Mouse (Mus musculus): ENCODE measurements around the gene Ccnd2. TPM values are rescaled to one million over a fixed set of nuclear protein-coding genes. Genes with fewer than 3 reads are reported as not detected.
A peak's percentile ranks its signal among the peaks of the same experiment; 100 is the strongest.

Gene Ccnd2
- polyA plus RNA-seq, 1 experiment from 2014 or later: 364 TPM

- DNase-seq (ENCODE audit: low spot score): no peak
- Histone ChIP-seq H3K9me3 (replicated peaks; ENCODE audit: low read length) (no peaks in the 10 kb centered on the region), H3K36me3 (ENCODE audit: insufficient read depth, low read length) (peaks cover 22% of the 10 kb centered on the region), H3K4me2 (ENCODE audit: low read length) (no peak overlapping the region), H3K27ac (no peak overlapping the region), H3K4me3 (replicated peaks; ENCODE audit: low read depth, low read length) (no peak overlapping the region), H3K9ac (ENCODE audit: low read depth, low read length) (no peak overlapping the region), H3K4me1 (replicated peaks; ENCODE audit: insufficient read depth, low read length) (no peaks in the 10 kb centered on the region), H3K27me3 (ENCODE audit: insufficient read depth, low read length) (no peaks in the 10 kb centered on the region)
- TF ChIP-seq CTCF (IDR thresholded peaks at IDR 0.05; ENCODE audit: low read depth): no peak
- ATAC-seq (replicated peaks; ENCODE audit: low FRiP score, low read depth): no peak
- 63% methylated on average over 3 of the region's 3 CpGs for WGBS
Observed at GRCm38 (mm10) chr6:127132719-127133118, 19.3 kb downstream of the Ccnd2 start.

GRCm38 (mm10) chr6:127131946-127132345 is 20.0 kb downstream of the Ccnd2 start:
- no peak for TF ChIP-seq CTCF (IDR thresholded peaks at IDR 0.05; ENCODE audit: low read depth)
- Histone ChIP-seq H3K9ac (ENCODE audit: low read depth, low read length) (no peak overlapping the region), H3K9me3 (replicated peaks; ENCODE audit: low read length) (no peaks in the 10 kb centered on the region), H3K27me3 (ENCODE audit: insufficient read depth, low read length) (no peaks in the 10 kb centered on the region), H3K4me1 (replicated peaks; ENCODE audit: insufficient read depth, low read length) (no peaks in the 10 kb centered on the region), H3K36me3 (ENCODE audit: insufficient read depth, low read length) (peaks cover 19% of the 10 kb centered on the region; the same call in 1 of the 2 replicates), H3K27ac (no peak overlapping the region), H3K4me3 (replicated peaks; ENCODE audit: low read depth, low read length) (no peak overlapping the region), H3K4me2 (ENCODE audit: low read length) (no peak overlapping the region)
- WGBS: 91% methylated on average over 3 of the region's 3 CpGs
- no peak for ATAC-seq (replicated peaks; ENCODE audit: low FRiP score, low read depth)
- DNase-seq (ENCODE audit: low spot score): no peak

GRCm38 (mm10) chr6:127130377-127130776 is 21.6 kb downstream of the Ccnd2 start:
- H3K27ac ChIP-seq: no peak overlapping the region
- no peak overlapping the region for H3K4me2 ChIP-seq (ENCODE audit: low read length)
- TF ChIP-seq CTCF (IDR thresholded peaks at IDR 0.05; ENCODE audit: low read depth): no peak
- H3K36me3 ChIP-seq (ENCODE audit: insufficient read depth, low read length): peaks cover 17% of the 10 kb centered on the region; the same call in 1 of the 2 replicates
- DNase-seq (ENCODE audit: low spot score) (no peak), ATAC-seq (replicated peaks; ENCODE audit: low FRiP score, low read depth) (no peak)
- WGBS: 86% methylated on average over 13 of the region's 13 CpGs
- H3K9ac ChIP-seq (ENCODE audit: low read depth, low read length): no peak overlapping the region
- no peaks in the 10 kb centered on the region for H3K27me3 ChIP-seq (ENCODE audit: insufficient read depth, low read length)
- H3K4me3 ChIP-seq (replicated peaks; ENCODE audit: low read depth, low read length): no peak overlapping the region
- no peaks in the 10 kb centered on the region for H3K9me3 ChIP-seq (replicated peaks; ENCODE audit: low read length)
- H3K4me1 ChIP-seq (replicated peaks; ENCODE audit: insufficient read depth, low read length): no peaks in the 10 kb centered on the region

GRCm38 (mm10) chr6:127129659-127130058 is 22.3 kb downstream of the Ccnd2 start:
- peaks cover 17% of the 10 kb centered on the region; the same call in 1 of the 2 replicates for H3K36me3 ChIP-seq (ENCODE audit: insufficient read depth, low read length)
- no peaks in the 10 kb centered on the region for H3K27me3 ChIP-seq (ENCODE audit: insufficient read depth, low read length)
- no peaks in the 10 kb centered on the region for H3K4me1 ChIP-seq (replicated peaks; ENCODE audit: insufficient read depth, low read length)
- no peak overlapping the region for H3K4me2 ChIP-seq (ENCODE audit: low read length)
- ATAC-seq (replicated peaks; ENCODE audit: low FRiP score, low read depth) (no peak), DNase-seq (ENCODE audit: low spot score) (no peak)
- H3K9me3 ChIP-seq (replicated peaks; ENCODE audit: low read length): no peaks in the 10 kb centered on the region
- no peak overlapping the region for H3K27ac ChIP-seq
- H3K4me3 ChIP-seq (replicated peaks; ENCODE audit: low read depth, low read length): no peak overlapping the region
- no peak for TF ChIP-seq CTCF (IDR thresholded peaks at IDR 0.05; ENCODE audit: low read depth)
- WGBS: 93% methylated on average over 14 of the region's 14 CpGs
- H3K9ac ChIP-seq (ENCODE audit: low read depth, low read length): no peak overlapping the region

- 80% methylated on average over 7 of the region's 7 CpGs for WGBS
- Histone ChIP-seq H3K4me3 (replicated peaks; ENCODE audit: low read depth, low read length) (no peak overlapping the region), H3K36me3 (ENCODE audit: insufficient read depth, low read length) (0 out of 2 replicates have a peak, but pooled peaks cover 3% of the 10 kb centered on the region), H3K4me1 (replicated peaks; ENCODE audit: insufficient read depth, low read length) (no peaks in the 10 kb centered on the region), H3K9ac (ENCODE audit: low read depth, low read length) (no peak overlapping the region), H3K27ac (no peak overlapping the region), H3K27me3 (ENCODE audit: insufficient read depth, low read length) (no peaks in the 10 kb centered on the region), H3K4me2 (ENCODE audit: low read length) (no peak overlapping the region), H3K9me3 (replicated peaks; ENCODE audit: low read length) (no peaks in the 10 kb centered on the region)
- DNase-seq (ENCODE audit: low spot score) (no peak), ATAC-seq (replicated peaks; ENCODE audit: low FRiP score, low read depth) (no peak)
- TF ChIP-seq CTCF (IDR thresholded peaks at IDR 0.05; ENCODE audit: low read depth): no peak
Observed at GRCm38 (mm10) chr6:127123506-127123905, 28.5 kb downstream of the Ccnd2 start.

- no peak overlapping the region for H3K4me2 ChIP-seq (ENCODE audit: low read length)
- H3K4me1 ChIP-seq (replicated peaks; ENCODE audit: insufficient read depth, low read length): no peaks in the 10 kb centered on the region
- H3K9me3 ChIP-seq (replicated peaks; ENCODE audit: low read length): no peaks in the 10 kb centered on the region
- no peak for DNase-seq (ENCODE audit: low spot score)
- H3K36me3 ChIP-seq (ENCODE audit: insufficient read depth, low read length): 0 out of 2 replicates have a peak, but pooled peaks cover 2% of the 10 kb centered on the region
- H3K27ac ChIP-seq: no peak overlapping the region
- no peak for TF ChIP-seq CTCF (IDR thresholded peaks at IDR 0.05; ENCODE audit: low read depth)
- H3K4me3 ChIP-seq (replicated peaks; ENCODE audit: low read depth, low read length): no peak overlapping the region
- H3K9ac ChIP-seq (ENCODE audit: low read depth, low read length): no peak overlapping the region
- no peaks in the 10 kb centered on the region for H3K27me3 ChIP-seq (ENCODE audit: insufficient read depth, low read length)
- 87% methylated on average over 5 of the region's 5 CpGs for WGBS
- no peak for ATAC-seq (replicated peaks; ENCODE audit: low FRiP score, low read depth)
Observed at GRCm38 (mm10) chr6:127122996-127123395, 29.0 kb downstream of the Ccnd2 start.

- ATAC-seq (replicated peaks; ENCODE audit: low FRiP score, low read depth) (no peak), DNase-seq (ENCODE audit: low spot score) (peak; percentile 50)
- Histone ChIP-seq H3K36me3 (ENCODE audit: insufficient read depth, low read length) (no peaks in the 10 kb centered on the region), H3K4me1 (replicated peaks; ENCODE audit: insufficient read depth, low read length) (no peaks in the 10 kb centered on the region), H3K9ac (ENCODE audit: low read depth, low read length) (no peak overlapping the region), H3K4me2 (ENCODE audit: low read length) (no peak overlapping the region), H3K9me3 (replicated peaks; ENCODE audit: low read length) (no peaks in the 10 kb centered on the region), H3K27me3 (ENCODE audit: insufficient read depth, low read length) (no peaks in the 10 kb centered on the region), H3K27ac (no peak overlapping the region), H3K4me3 (replicated peaks; ENCODE audit: low read depth, low read length) (no peak overlapping the region)
- WGBS: 61% methylated on average over 4 of the region's 4 CpGs
- TF ChIP-seq CTCF (IDR thresholded peaks at IDR 0.05; ENCODE audit: low read depth): peak; percentile 71
Observed at GRCm38 (mm10) chr6:127122221-127122806, 29.7 kb downstream of the Ccnd2 start.

Data from kidney, postnatal 0 days (tissue).